Mouse (Mus musculus): Measurements from ENCODE around the gene Arhgef17. TPM values are rescaled to one million over a fixed set of nuclear protein-coding genes. Genes with fewer than 3 reads are reported as not detected.
A peak's percentile ranks its signal among the peaks of the same experiment; 100 is the strongest.

The Arhgef17 gene
- polyA plus RNA-seq, 1 experiment from 2014 or later = 22.5 TPM

- no peak for ATAC-seq (ENCODE audit: insufficient read depth)
Observed at GRCm38 (mm10) chr7:100876771-100877170, 55.1 kb downstream of the Arhgef17 start.

GRCm38 (mm10) chr7:100876293-100876692 lies 55.6 kb downstream of the Arhgef17 start:
- Histone ChIP-seq H3K4me2 (no peak overlapping the region), H3K36me3 (ENCODE audit: insufficient read depth) (peaks cover 99% of the 10 kb centered on the region), H3K4me3 (ENCODE audit: low read depth, low read length) (no peak overlapping the region), H3K27ac (ENCODE audit: low read depth) (peak overlapping the region; percentile 58), H3K9me3 (ENCODE audit: low read depth, low read length) (no peaks in the 10 kb centered on the region), H3K9ac (no peak overlapping the region), H3K27me3 (ENCODE audit: insufficient read depth, low read length) (no peaks in the 10 kb centered on the region), H3K4me1 (ENCODE audit: insufficient read depth) (no peaks in the 10 kb centered on the region)
- WGBS = 83% methylated on average over 13 of the region's 13 CpGs
- no peak for ATAC-seq (ENCODE audit: insufficient read depth)
- DNase-seq = no peak
- no peak for TF ChIP-seq CTCF (IDR thresholded peaks at IDR 0.05; ENCODE audit: low read depth)

More at GRCm38 (mm10) chr7:100876771-100877170, 55.1 kb downstream of the Arhgef17 start:
- Histone ChIP-seq H3K27ac (ENCODE audit: low read depth) (0 out of 2 replicates have a peak overlapping the region, but pooled peaks have one; percentile 58), H3K27me3 (ENCODE audit: insufficient read depth, low read length) (no peaks in the 10 kb centered on the region), H3K4me1 (ENCODE audit: insufficient read depth) (no peaks in the 10 kb centered on the region), H3K9me3 (ENCODE audit: low read depth, low read length) (no peaks in the 10 kb centered on the region), H3K36me3 (ENCODE audit: insufficient read depth) (peaks cover 99% of the 10 kb centered on the region), H3K9ac (no peak overlapping the region), H3K4me3 (ENCODE audit: low read depth, low read length) (no peak overlapping the region), H3K4me2 (no peak overlapping the region)
- TF ChIP-seq CTCF (IDR thresholded peaks at IDR 0.05; ENCODE audit: low read depth) = no peak
- DNase-seq = no peak
- WGBS = 87% methylated on average over 9 of the region's 9 CpGs

GRCm38 (mm10) chr7:100875822-100876221 lies 56.1 kb downstream of the Arhgef17 start:
- peaks cover 97% of the 10 kb centered on the region for H3K36me3 ChIP-seq (ENCODE audit: insufficient read depth)
- H3K27me3 ChIP-seq (ENCODE audit: insufficient read depth, low read length) = no peaks in the 10 kb centered on the region
- H3K4me2 ChIP-seq = no peak overlapping the region
- no peak overlapping the region for H3K9ac ChIP-seq
- H3K4me3 ChIP-seq (ENCODE audit: low read depth, low read length) = no peak overlapping the region
- 69% methylated on average over 1 of the region's 1 CpGs for WGBS
- no peak for TF ChIP-seq CTCF (IDR thresholded peaks at IDR 0.05; ENCODE audit: low read depth)
- H3K27ac ChIP-seq (ENCODE audit: low read depth) = peak overlapping the region; percentile 60; the same call in 1 of the 2 replicates
- no peak for ATAC-seq (ENCODE audit: insufficient read depth)
- DNase-seq = no peak
- no peaks in the 10 kb centered on the region for H3K9me3 ChIP-seq (ENCODE audit: low read depth, low read length)
- no peaks in the 10 kb centered on the region for H3K4me1 ChIP-seq (ENCODE audit: insufficient read depth)

GRCm38 (mm10) chr7:100873197-100873596 lies 58.7 kb downstream of the Arhgef17 start:
- Histone ChIP-seq H3K27ac (ENCODE audit: low read depth) (no peak overlapping the region), H3K4me1 (ENCODE audit: insufficient read depth) (no peaks in the 10 kb centered on the region), H3K4me3 (ENCODE audit: low read depth, low read length) (no peak overlapping the region), H3K9me3 (ENCODE audit: low read depth, low read length) (no peaks in the 10 kb centered on the region), H3K27me3 (ENCODE audit: insufficient read depth, low read length) (no peaks in the 10 kb centered on the region), H3K9ac (no peak overlapping the region), H3K36me3 (ENCODE audit: insufficient read depth) (peaks cover 71% of the 10 kb centered on the region), H3K4me2 (no peak overlapping the region)
- no peak for DNase-seq
- no peak for ATAC-seq (ENCODE audit: insufficient read depth)
- no peak for TF ChIP-seq CTCF (IDR thresholded peaks at IDR 0.05; ENCODE audit: low read depth)
- 88% methylated on average over 13 of the region's 13 CpGs for WGBS

- Histone ChIP-seq H3K9me3 (ENCODE audit: low read depth, low read length) (no peaks in the 10 kb centered on the region), H3K9ac (no peak overlapping the region), H3K4me1 (ENCODE audit: insufficient read depth) (no peaks in the 10 kb centered on the region), H3K36me3 (ENCODE audit: insufficient read depth) (peaks cover 58% of the 10 kb centered on the region), H3K4me3 (ENCODE audit: low read depth, low read length) (no peak overlapping the region), H3K27me3 (ENCODE audit: insufficient read depth, low read length) (no peaks in the 10 kb centered on the region), H3K4me2 (no peak overlapping the region), H3K27ac (ENCODE audit: low read depth) (no peak overlapping the region)
- WGBS = 64% methylated on average over 5 of the region's 5 CpGs
- no peak for DNase-seq
- no peak for ATAC-seq (ENCODE audit: insufficient read depth)
- TF ChIP-seq CTCF (IDR thresholded peaks at IDR 0.05; ENCODE audit: low read depth) = no peak
Observed at GRCm38 (mm10) chr7:100871892-100872291, 60.0 kb downstream of the Arhgef17 start.

GRCm38 (mm10) chr7:100871355-100871754 lies 60.6 kb downstream of the Arhgef17 start:
- peaks cover 53% of the 10 kb centered on the region for H3K36me3 ChIP-seq (ENCODE audit: insufficient read depth)
- 90% methylated on average over 4 of the region's 4 CpGs for WGBS
- no peaks in the 10 kb centered on the region for H3K27me3 ChIP-seq (ENCODE audit: insufficient read depth, low read length)
- H3K9me3 ChIP-seq (ENCODE audit: low read depth, low read length) = no peaks in the 10 kb centered on the region
- DNase-seq = no peak
- no peak overlapping the region for H3K9ac ChIP-seq
- no peaks in the 10 kb centered on the region for H3K4me1 ChIP-seq (ENCODE audit: insufficient read depth)
- no peak for TF ChIP-seq CTCF (IDR thresholded peaks at IDR 0.05; ENCODE audit: low read depth)
- no peak overlapping the region for H3K4me2 ChIP-seq
- no peak for ATAC-seq (ENCODE audit: insufficient read depth)
- no peak overlapping the region for H3K4me3 ChIP-seq (ENCODE audit: low read depth, low read length)
- H3K27ac ChIP-seq (ENCODE audit: low read depth) = no peak overlapping the region

- Histone ChIP-seq H3K27ac (ENCODE audit: low read depth) (no peak overlapping the region), H3K36me3 (ENCODE audit: insufficient read depth) (peaks cover 40% of the 10 kb centered on the region), H3K4me3 (ENCODE audit: low read depth, low read length) (no peak overlapping the region), H3K27me3 (ENCODE audit: insufficient read depth, low read length) (no peaks in the 10 kb centered on the region), H3K4me2 (no peak overlapping the region), H3K4me1 (ENCODE audit: insufficient read depth) (no peaks in the 10 kb centered on the region), H3K9me3 (ENCODE audit: low read depth, low read length) (no peaks in the 10 kb centered on the region), H3K9ac (no peak overlapping the region)
- ATAC-seq (ENCODE audit: insufficient read depth) (no peak), DNase-seq (no peak)
- TF ChIP-seq CTCF (IDR thresholded peaks at IDR 0.05; ENCODE audit: low read depth) = no peak
- WGBS = 77% methylated on average over 8 of the region's 8 CpGs
Observed at GRCm38 (mm10) chr7:100869877-100870629, 61.9 kb downstream of the Arhgef17 start.
